Mouse (Mus musculus) urinary bladder, adult 2 months (tissue): Measurements from ENCODE around the gene Frmd3. TPM values are rescaled to one million over a fixed set of nuclear protein-coding genes. Genes with fewer than 3 reads are reported as not detected.
A peak's percentile ranks its signal among the peaks of the same experiment; 100 is the strongest.
"Not testable (repeated sequence)": the region's sequence is repeated elsewhere in the genome, so short reads cannot be mapped to it uniquely, and the experiment has no call there.

Source experiments
- DNase-seq: peaks from one replicate; pipeline ENCODE4 v3.0.0; 2022; ENCODE audit warnings: low spot score
- polyA plus RNA-seq: library from polyadenylated mRNA; depleted of rRNA; stranded (reverse); fragments of >200 nt; gene quantifications from 2 replicates; pipeline ENCODE4 v1.2.3, GENCODE M21; 2012; rRNA removed

The Frmd3 gene
- polyA plus RNA-seq, result 0.19 and 0.24 TPM in 2 replicates

GRCm38 (mm10) chr4:74013211-74014047 lies at the start of gene Frmd3:
Gene Frmd3 (plus strand): TSS chr4:74013442.
- peak; percentile 21 for DNase-seq

GRCm38 (mm10) chr4:73980454-73980853 lies 32.8 kb upstream of the Frmd3 start:
- DNase-seq, result no peak

- DNase-seq, result no peak
Observed at GRCm38 (mm10) chr4:74012277-74012676, 965 bp upstream of the Frmd3 start.

- no peak for DNase-seq
Observed at GRCm38 (mm10) chr4:74012700-74013099, 542 bp upstream of the Frmd3 start.

- DNase-seq, result no peak
Observed at GRCm38 (mm10) chr4:74014048-74014500, 832 bp downstream of the Frmd3 start.

- no peak for DNase-seq
Observed at GRCm38 (mm10) chr4:74020084-74020483, 6.8 kb downstream of the Frmd3 start.

GRCm38 (mm10) chr4:74043226-74043625 lies 30.0 kb downstream of the Frmd3 start:
- DNase-seq, result no peak

GRCm38 (mm10) chr4:74051692-74052091 lies 38.5 kb downstream of the Frmd3 start:
- no peak for DNase-seq

GRCm38 (mm10) chr4:74076727-74077126 lies 63.5 kb downstream of the Frmd3 start:
- DNase-seq, result no peak

GRCm38 (mm10) chr4:74110816-74111215 lies 97.6 kb downstream of the Frmd3 start:
- no peak for DNase-seq

GRCm38 (mm10) chr4:74191528-74191927 lies 178.3 kb downstream of the Frmd3 start:
- DNase-seq, result no peak

GRCm38 (mm10) chr4:74201281-74201811 lies 188.1 kb downstream of the Frmd3 start:
- no peak for DNase-seq

- not testable (repeated sequence) for DNase-seq
Observed at GRCm38 (mm10) chr4:74221780-74222179, 208.5 kb downstream of the Frmd3 start.

GRCm38 (mm10) chr4:74222360-74222759 lies 209.1 kb downstream of the Frmd3 start:
- no peak for DNase-seq

GRCm38 (mm10) chr4:74224210-74224609 lies 211.0 kb downstream of the Frmd3 start:
- no peak for DNase-seq

- DNase-seq, result no peak
Observed at GRCm38 (mm10) chr4:74230994-74231393, 217.8 kb downstream of the Frmd3 start.

GRCm38 (mm10) chr4:74231405-74231804 lies 218.2 kb downstream of the Frmd3 start:
- DNase-seq, result no peak

- no peak for DNase-seq
Observed at GRCm38 (mm10) chr4:74233534-74233933, 220.3 kb downstream of the Frmd3 start.

- DNase-seq, result no peak
Observed at GRCm38 (mm10) chr4:74242176-74242575, 228.9 kb downstream of the Frmd3 start, which contains the start of gene Kdm4c. Gene Kdm4c (plus strand): TSS chr4:74242497.
